Mouse (Mus musculus) MEL (cell line): ENCODE results near the gene Rspo4. TPM values are rescaled to one million over a fixed set of nuclear protein-coding genes. Genes with fewer than 3 reads are reported as not detected.

Source experiments
- DNase-seq: peaks from one replicate; pipeline ENCODE4 v3.0.0; 2011; ENCODE audit warnings: low read depth, low spot score
- H3K27ac ChIP-seq: 2 replicates; pipeline ENCODE4 v1.5.1; 2012; ENCODE audit warnings: low read depth, mild to moderate bottlenecking, control low read depth, low read length, moderate library complexity; ENCODE audit not compliant: control insufficient read depth
- H3K27me3 ChIP-seq, 2 experiments: fragments of 150-350 bp in 1 of 2; sonication (generic) in 1 of 2; 2 replicates each; pipeline ENCODE4 v1.6.1; 2012; ENCODE audit warnings: low read length in 2 of 2, mild to moderate bottlenecking in 2 of 2, improper control_type of control experiment in 1 of 2, moderate library complexity in 1 of 2; ENCODE audit not compliant: insufficient read depth in 2 of 2, control insufficient read depth in 1 of 2
- H3K36me3 ChIP-seq, 2 experiments: 2 replicates each; pipeline ENCODE4 v1.6.1; 2012 to 2014; ENCODE audit warnings: low read length in 2 of 2, improper control_type of control experiment in 1 of 2, inconsistent platforms in 1 of 2, mild to moderate bottlenecking in 1 of 2; ENCODE audit not compliant: insufficient read depth in 2 of 2, control insufficient read depth in 1 of 2
- H3K4me1 ChIP-seq, 2 experiments: fragments of 150-350 bp in 1 of 2; sonication (generic) in 1 of 2; 2 replicates each; pipeline ENCODE4 v1.6.1; 2012; ENCODE audit warnings: low read length in 2 of 2, improper control_type of control experiment in 1 of 2, mild to moderate bottlenecking in 1 of 2; ENCODE audit not compliant: insufficient read depth in 2 of 2, control insufficient read depth in 1 of 2
- H3K4me3 ChIP-seq, 2 experiments: fragments of 150-350 bp in 1 of 2; sonication (generic) in 1 of 2; 2 replicates each; pipeline ENCODE4 v1.5.1; 2012; ENCODE audit warnings: low read depth in 2 of 2, low read length in 2 of 2, mild to moderate bottlenecking in 2 of 2, moderate library complexity in 2 of 2, control low read depth in 1 of 2, improper control_type of control experiment in 1 of 2; ENCODE audit not compliant: control insufficient read depth in 1 of 2, insufficient read depth in 1 of 2
- H3K79me2 ChIP-seq: 2 replicates; pipeline ENCODE4 v1.6.1; 2012; ENCODE audit warnings: mild to moderate bottlenecking, low read length, moderate library complexity; ENCODE audit not compliant: control insufficient read depth, poor library complexity, insufficient read depth
- H3K9ac ChIP-seq: 2 replicates; pipeline ENCODE4 v1.6.1; 2012; ENCODE audit warnings: low read depth, mild to moderate bottlenecking, control low read depth, low read length, moderate library complexity; ENCODE audit not compliant: control insufficient read depth, poor library complexity, severe bottlenecking
- H3K9me3 ChIP-seq: fragments of 150-350 bp; sonication (generic); replicated peaks from 2 replicates; pipeline ENCODE4 v1.6.1; 2012; ENCODE audit warnings: mild to moderate bottlenecking, low read length, improper control_type of control experiment, moderate library complexity; ENCODE audit not compliant: insufficient read depth
- BHLHE40 ChIP-seq: IDR thresholded peaks from 2 replicates; pipeline ENCODE4 v1.6.1; 2012; ENCODE audit warnings: low read depth, mild to moderate bottlenecking, inconsistent platforms, low read length, improper control_type of control experiment, borderline replicate concordance
- CHD2 ChIP-seq: IDR thresholded peaks from 2 replicates; pipeline ENCODE4 v1.6.1; 2011; ENCODE audit warnings: low read length, improper control_type of control experiment
- CTCF ChIP-seq, 3 experiments: IDR thresholded peaks in 2 of 3; conservative IDR thresholded peaks in 1 of 3; 2 replicates each; pipeline ENCODE4 v1.5.1; 2011 to 2012; ENCODE audit warnings: low read length in 3 of 3, low read depth in 2 of 3, mild to moderate bottlenecking in 2 of 3, improper control_type of control experiment in 1 of 3, inconsistent platforms in 1 of 3, mixed read lengths in 1 of 3, moderate library complexity in 1 of 3; ENCODE audit not compliant: control insufficient read depth in 1 of 3, insufficient read depth in 1 of 3, poor library complexity in 1 of 3, severe bottlenecking in 1 of 3
- E2F4 ChIP-seq: IDR thresholded peaks from 2 replicates; pipeline ENCODE4 v1.6.1; 2011; ENCODE audit warnings: low read depth, low read length, improper control_type of control experiment, borderline replicate concordance
- ELF1 ChIP-seq: IDR thresholded peaks from 2 replicates; pipeline ENCODE4 v1.6.1; 2014; ENCODE audit warnings: low read depth, mild to moderate bottlenecking, inconsistent platforms, low read length, improper control_type of control experiment, moderate library complexity
- EP300 ChIP-seq, 2 experiments: IDR thresholded peaks; 2 replicates each; pipeline ENCODE4 v1.6.1; 2011; ENCODE audit warnings: improper control_type of control experiment in 2 of 2, low read length in 2 of 2, low read depth in 1 of 2, mild to moderate bottlenecking in 1 of 2
- ETS1 ChIP-seq: IDR thresholded peaks from 2 replicates; pipeline ENCODE4 v1.6.1; 2012; ENCODE audit warnings: low read depth, mild to moderate bottlenecking, inconsistent platforms, low read length, improper control_type of control experiment, moderate library complexity
- GABPA ChIP-seq: IDR thresholded peaks from 2 replicates; pipeline ENCODE4 v1.6.1; 2012; ENCODE audit warnings: low read depth, mild to moderate bottlenecking, inconsistent platforms, low read length, improper control_type of control experiment, moderate library complexity
- GATA1 ChIP-seq: IDR thresholded peaks from 2 replicates; pipeline ENCODE4 v1.6.1; 2011; ENCODE audit warnings: low read depth, low read length, improper control_type of control experiment
- JUND ChIP-seq: IDR thresholded peaks from 2 replicates; pipeline ENCODE4 v1.6.1; 2011; ENCODE audit warnings: low read depth, mild to moderate bottlenecking, improper control_type of control experiment, low read length
- KAT2A ChIP-seq: conservative IDR thresholded peaks from 2 replicates; pipeline ENCODE4 v1.6.1; 2012; ENCODE audit warnings: low read depth, low read length, improper control_type of control experiment, inconsistent platforms
- MEF2A ChIP-seq: IDR thresholded peaks from 2 replicates; pipeline ENCODE4 v1.6.1; 2014; ENCODE audit warnings: low read depth, mild to moderate bottlenecking, inconsistent platforms, low read length, improper control_type of control experiment; ENCODE audit not compliant: poor library complexity, insufficient replicate concordance, severe bottlenecking; ENCODE audit errors: extremely low read depth
- MYB ChIP-seq: IDR thresholded peaks from 2 replicates; pipeline ENCODE4 v1.6.1; 2011; ENCODE audit warnings: mild to moderate bottlenecking, low read depth, low read length, improper control_type of control experiment
- MYC ChIP-seq: IDR thresholded peaks from 2 replicates; pipeline ENCODE4 v1.6.1; 2011; ENCODE audit warnings: low read depth, mild to moderate bottlenecking, low read length, improper control_type of control experiment, moderate library complexity
- NELFE ChIP-seq: IDR thresholded peaks from 2 replicates; pipeline ENCODE4 v1.6.1; 2011; ENCODE audit warnings: low read depth, low read length, improper control_type of control experiment
- NRF1 ChIP-seq: IDR thresholded peaks from 2 replicates; pipeline ENCODE4 v1.6.1; 2014; ENCODE audit warnings: low read depth, mild to moderate bottlenecking, inconsistent platforms, low read length, improper control_type of control experiment, moderate library complexity; ENCODE audit not compliant: poor library complexity, insufficient read depth, severe bottlenecking
- POLR2A ChIP-seq, 2 experiments: IDR thresholded peaks; 2 replicates each; pipeline ENCODE4 v1.6.1; 2011 to 2012; ENCODE audit warnings: low read length in 2 of 2, mild to moderate bottlenecking in 2 of 2, control low read depth in 1 of 2, improper control_type of control experiment in 1 of 2, low read depth in 1 of 2, moderate library complexity in 1 of 2; ENCODE audit not compliant: control insufficient read depth in 1 of 2, insufficient read depth in 1 of 2, poor library complexity in 1 of 2
- POLR2AphosphoS2 ChIP-seq: IDR thresholded peaks from 2 replicates; pipeline ENCODE4 v1.6.1; 2011; ENCODE audit warnings: low read length, improper control_type of control experiment
- POLR2AphosphoS5 ChIP-seq: IDR thresholded peaks from 2 replicates; pipeline ENCODE4 v1.6.1; 2012; ENCODE audit warnings: low read depth, borderline replicate concordance, mild to moderate bottlenecking, inconsistent platforms, low read length, moderate library complexity, mixed read lengths
- RAD21 ChIP-seq: IDR thresholded peaks from 2 replicates; pipeline ENCODE4 v1.6.1; 2011; ENCODE audit warnings: mild to moderate bottlenecking, low read depth, low read length, improper control_type of control experiment
- RCOR1 ChIP-seq: IDR thresholded peaks from 2 replicates; pipeline ENCODE4 v1.6.1; 2012; ENCODE audit warnings: low read depth, mild to moderate bottlenecking, inconsistent platforms, low read length, improper control_type of control experiment
- SIN3A ChIP-seq: IDR thresholded peaks from 2 replicates; pipeline ENCODE4 v1.6.1; 2012; ENCODE audit warnings: low read length, improper control_type of control experiment, inconsistent platforms
- SMC3 ChIP-seq: IDR thresholded peaks from 2 replicates; pipeline ENCODE4 v1.6.1; 2011; ENCODE audit warnings: low read depth, low read length, improper control_type of control experiment
- TAL1 ChIP-seq: IDR thresholded peaks from 2 replicates; pipeline ENCODE4 v1.6.1; 2012; ENCODE audit warnings: mild to moderate bottlenecking, inconsistent platforms, low read length, moderate library complexity, mixed read lengths
- TCF12 ChIP-seq: IDR thresholded peaks from 2 replicates; pipeline ENCODE4 v1.6.1; 2014; ENCODE audit warnings: low read depth, mild to moderate bottlenecking, inconsistent platforms, low read length, improper control_type of control experiment, moderate library complexity
- USF1 ChIP-seq: IDR thresholded peaks from 2 replicates; pipeline ENCODE4 v1.6.1; 2014; ENCODE audit warnings: low read depth, mild to moderate bottlenecking, inconsistent platforms, low read length, improper control_type of control experiment, moderate library complexity
- USF2 ChIP-seq, 2 experiments: IDR thresholded peaks; 2 replicates each; pipeline ENCODE4 v1.6.1; 2011 to 2012; ENCODE audit warnings: improper control_type of control experiment in 2 of 2, low read length in 2 of 2, borderline replicate concordance in 1 of 2, inconsistent platforms in 1 of 2, low read depth in 1 of 2, mild to moderate bottlenecking in 1 of 2; ENCODE audit not compliant: insufficient read depth in 1 of 2
- ZC3H11A ChIP-seq: IDR thresholded peaks from 2 replicates; pipeline ENCODE4 v1.6.1; 2012; ENCODE audit warnings: low read depth, mild to moderate bottlenecking, inconsistent platforms, low read length, improper control_type of control experiment
- ZMIZ1 ChIP-seq: IDR thresholded peaks from 2 replicates; pipeline ENCODE4 v1.6.1; 2012; ENCODE audit warnings: low read depth, mild to moderate bottlenecking, inconsistent platforms, low read length, improper control_type of control experiment, moderate library complexity
- ZNF384 ChIP-seq: IDR thresholded peaks from 2 replicates; pipeline ENCODE4 v1.6.1; 2012; ENCODE audit warnings: low read depth, mild to moderate bottlenecking, inconsistent platforms, low read length, improper control_type of control experiment
- polyA plus RNA-seq, 2 experiments: library from polyadenylated mRNA; stranded (reverse) in 1 of 2; unstranded in 1 of 2; fragments of >175 nt in 1 of 2; fragments of >200 nt in 1 of 2; gene quantifications; 2 replicates each; pipeline versions ENCODE4 v1.2.1 to v1.2.4; 2012; ENCODE audit warnings: low replicate concordance in 2 of 2, low read depth in 1 of 2; ENCODE audit not compliant: insufficient read length in 2 of 2, insufficient read depth in 1 of 2, missing spikeins in 1 of 2
- total RNA-seq: library from RNA; depleted of rRNA; stranded (reverse); fragments of 300-350 nt; gene quantifications from 2 replicates; pipeline ENCODE4 v1.2.3, GENCODE M21; 2012

Gene Rspo4
- total and polyA plus RNA-seq, 3 experiments = not detected

DNA sequence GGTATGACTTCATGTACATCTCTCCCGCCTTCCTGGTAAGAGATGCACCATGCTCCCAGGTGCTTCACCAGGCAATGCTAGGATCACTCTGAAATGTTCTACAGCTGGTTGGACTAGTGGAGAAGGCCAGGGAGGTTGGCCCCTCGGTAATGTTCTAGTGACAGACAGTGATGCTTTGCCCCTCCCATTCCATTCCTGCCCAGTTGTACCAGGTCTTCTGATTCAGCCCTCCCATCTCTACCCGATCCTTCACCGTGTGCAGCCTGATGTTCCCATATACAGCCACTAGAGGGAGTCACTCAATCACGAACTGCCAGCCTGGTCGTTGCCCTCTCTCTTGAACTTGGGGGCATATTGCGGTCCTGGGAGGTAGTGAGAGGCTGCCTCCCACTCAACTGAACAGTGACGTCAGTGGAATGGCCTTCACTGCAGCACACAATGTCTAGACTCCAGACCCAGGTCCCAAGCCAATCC lies 33.3 kb downstream of the Rspo4 start:
- Histone ChIP-seq H3K9ac (no peak overlapping the region), H3K4me3 (no peak overlapping the region), H3K4me1 (no peaks in the 10 kb centered on the region), H3K27me3 (peaks cover 0 to 2% of the 10 kb centered on the region in 2 experiments; a peak in 1 of 4 replicates), H3K36me3 (no peaks in the 10 kb centered on the region), H3K27ac (no peak overlapping the region), H3K79me2 (no peaks in the 10 kb centered on the region), H3K9me3 (no peaks in the 10 kb centered on the region)
- TF ChIP-seq POLR2A (IDR thresholded peaks at IDR 0.05; ENCODE audit: control insufficient read depth in 1 of 2, insufficient read depth in 1 of 2, low read depth in 1 of 2, low read length in 2 of 2, poor library complexity in 1 of 2) (no peak), TCF12 (no peak), GABPA (no peak), RCOR1 (no peak), CTCF (IDR thresholded peaks at IDR 0.05 in 2 of 3, conservative IDR thresholded peaks at IDR 0.05 in 1 of 3; ENCODE audit: control insufficient read depth in 1 of 3, insufficient read depth in 1 of 3, low read depth in 2 of 3, low read length in 3 of 3, poor library complexity in 1 of 3, severe bottlenecking in 1 of 3) (peak; percentile 81 to 90 (median 83)), ZC3H11A (peak; percentile 21; the same call in 1 of the 2 replicates), NELFE (no peak), TAL1 (no peak), E2F4 (no peak), BHLHE40 (no peak), POLR2AphosphoS5 (no peak), ZMIZ1 (no peak), RAD21 (peak; percentile 69), SIN3A (no peak), KAT2A (no peak), GATA1 (no peak), JUND (no peak), CHD2 (no peak), SMC3 (peak; percentile 57), EP300 (IDR thresholded peaks at IDR 0.05; ENCODE audit: low read depth in 1 of 2, low read length in 2 of 2) (no peak), ZNF384 (no peak), ETS1 (no peak), NRF1 (no peak), USF2 (IDR thresholded peaks at IDR 0.05; ENCODE audit: borderline replicate concordance in 1 of 2, insufficient read depth in 1 of 2, low read depth in 1 of 2, low read length in 2 of 2) (no peak), MEF2A (no peak), POLR2AphosphoS2 (no peak), MYC (no peak), ELF1 (no peak), MYB (no peak), USF1 (no peak)
- DNase-seq = peak; percentile 50
